Mouse (Mus musculus) neural tube, embryonic 12.5 days (tissue): ENCODE measurements around the gene Elavl3. TPM values are rescaled to one million over a fixed set of nuclear protein-coding genes. Genes with fewer than 3 reads are reported as not detected.

Source experiments
- ATAC-seq: fragments of 200-750 bp; cut with Nextera tagmentation; 2 replicates; pipeline ENCODE4 v1.8.0; 2017; ENCODE audit warnings: low read depth, mild to moderate bottlenecking, moderate TSS enrichment, moderate library complexity; ENCODE audit not compliant: low FRiP score
- H3K27ac ChIP-seq: fragments of 300-500 bp; sonication (generic); 2 replicates; pipeline ENCODE4 v1.5.1; 2016
- H3K27me3 ChIP-seq: fragments of 300-500 bp; sonication (generic); replicated peaks from 2 replicates; pipeline ENCODE4 v1.6.1; 2016; ENCODE audit warnings: mild to moderate bottlenecking
- H3K36me3 ChIP-seq: fragments of 300-500 bp; sonication (generic); 2 replicates; pipeline ENCODE4 v1.6.1; 2016; ENCODE audit warnings: mild to moderate bottlenecking
- H3K4me1 ChIP-seq: fragments of 300-500 bp; sonication (generic); 2 replicates; pipeline ENCODE4 v1.6.1; 2016
- H3K4me2 ChIP-seq: fragments of 300-500 bp; sonication (generic); replicated peaks from 2 replicates; pipeline ENCODE4 v1.6.1; 2016; ENCODE audit warnings: mild to moderate bottlenecking
- H3K4me3 ChIP-seq: fragments of 300-500 bp; sonication (generic); 2 replicates; pipeline ENCODE4 v1.5.1; 2016
- H3K9ac ChIP-seq: fragments of 300-500 bp; sonication (generic); 2 replicates; pipeline ENCODE4 v1.6.1; 2016; ENCODE audit warnings: mild to moderate bottlenecking
- H3K9me3 ChIP-seq: fragments of 300-500 bp; sonication (generic); 2 replicates; pipeline ENCODE4 v1.6.1; 2016; ENCODE audit warnings: mild to moderate bottlenecking
- WGBS: fragments of 180-500 bp; shearing (Covaris S2); methylation state at CpG from one replicate; pipeline ENCODE4 v1.1.7; 2016; 5-methylcytosine and 5-hydroxymethylcytosine counted together
- polyA plus RNA-seq: library from polyadenylated mRNA; unstranded; fragments of >200 nt; fragmentation: Nextera tagmentation; extraction: Ambion mirVana; gene quantifications from 2 replicates; pipeline ENCODE4 v1.2.1, GENCODE M21; 2016

Elavl3 gene
- polyA plus RNA-seq, 1 experiment from 2014 or later: 73.5 TPM

- Histone ChIP-seq H3K9ac (no peak overlapping the region), H3K4me2 (no peak overlapping the region), H3K4me1 (peaks cover 23% of the 10 kb centered on the region; the same call in 1 of the 2 replicates), H3K9me3 (no peaks in the 10 kb centered on the region), H3K4me3 (no peak overlapping the region), H3K27me3 (no peaks in the 10 kb centered on the region), H3K36me3 (peaks cover 79% of the 10 kb centered on the region), H3K27ac (no peak overlapping the region)
- whole genome bisulfite sequencing: 95% methylated on average over 9 of the region's 9 CpGs
- ATAC-seq: no peak
Measured at GRCm38 (mm10) chr9:22030386-22030785, 21.4 kb downstream of the Elavl3 start.

GRCm38 (mm10) chr9:22028467-22028866, 23.4 kb downstream of the Elavl3 start:
- H3K4me2 ChIP-seq: no peak overlapping the region
- H3K27me3 ChIP-seq: no peaks in the 10 kb centered on the region
- no peak overlapping the region for H3K4me3 ChIP-seq
- ATAC-seq: peak; percentile 51
- peaks cover 13% of the 10 kb centered on the region; the same call in 1 of the 2 replicates for H3K4me1 ChIP-seq
- H3K36me3 ChIP-seq: peaks cover 80% of the 10 kb centered on the region
- no peaks in the 10 kb centered on the region for H3K9me3 ChIP-seq
- no peak overlapping the region for H3K9ac ChIP-seq
- WGBS: 32% methylated on average over 7 of the region's 7 CpGs
- no peak overlapping the region for H3K27ac ChIP-seq

- Histone ChIP-seq H3K4me2 (no peak overlapping the region), H3K9ac (no peak overlapping the region), H3K9me3 (no peaks in the 10 kb centered on the region), H3K27ac (no peak overlapping the region), H3K4me1 (peaks cover 13% of the 10 kb centered on the region; the same call in 1 of the 2 replicates), H3K4me3 (no peak overlapping the region), H3K36me3 (peaks cover 63% of the 10 kb centered on the region), H3K27me3 (no peaks in the 10 kb centered on the region)
- ATAC-seq: no peak
- 56% methylated on average over 8 of the region's 8 CpGs for WGBS
Measured at GRCm38 (mm10) chr9:22024592-22024991, 27.2 kb downstream of the Elavl3 start.

GRCm38 (mm10) chr9:22017208-22017825, 34.5 kb downstream of the Elavl3 start:
- H3K4me2 ChIP-seq: no peak overlapping the region
- H3K36me3 ChIP-seq: peaks cover 57% of the 10 kb centered on the region
- peaks cover 5% of the 10 kb centered on the region; the same call in 1 of the 2 replicates for H3K4me1 ChIP-seq
- H3K9me3 ChIP-seq: no peaks in the 10 kb centered on the region
- no peak overlapping the region for H3K4me3 ChIP-seq
- H3K9ac ChIP-seq: no peak overlapping the region
- no peaks in the 10 kb centered on the region for H3K27me3 ChIP-seq
- H3K27ac ChIP-seq: no peak overlapping the region
- WGBS: 82% methylated on average over 6 of the region's 7 CpGs
- ATAC-seq: no peak

- WGBS: 67% methylated on average over 10 of the region's 10 CpGs
- H3K9ac ChIP-seq: no peak overlapping the region
- no peak overlapping the region for H3K4me3 ChIP-seq
- H3K9me3 ChIP-seq: no peaks in the 10 kb centered on the region
- H3K27me3 ChIP-seq: no peaks in the 10 kb centered on the region
- peaks cover 5% of the 10 kb centered on the region; the same call in 1 of the 2 replicates for H3K4me1 ChIP-seq
- no peak overlapping the region for H3K4me2 ChIP-seq
- no peak for ATAC-seq
- peaks cover 68% of the 10 kb centered on the region for H3K36me3 ChIP-seq
- no peak overlapping the region for H3K27ac ChIP-seq
Measured at GRCm38 (mm10) chr9:22016245-22016644, 35.6 kb downstream of the Elavl3 start.

GRCm38 (mm10) chr9:22012731-22013130, 39.1 kb downstream of the Elavl3 start:
- H3K4me3 ChIP-seq: no peak overlapping the region
- peaks cover 11% of the 10 kb centered on the region for H3K4me1 ChIP-seq
- H3K9me3 ChIP-seq: no peaks in the 10 kb centered on the region
- peak; percentile 34; the same call in 1 of the 2 replicates for ATAC-seq
- no peak overlapping the region for H3K27ac ChIP-seq
- no peak overlapping the region for H3K4me2 ChIP-seq
- H3K27me3 ChIP-seq: no peaks in the 10 kb centered on the region
- H3K9ac ChIP-seq: no peak overlapping the region
- WGBS: 91% methylated on average over 13 of the region's 13 CpGs
- H3K36me3 ChIP-seq: peaks cover 83% of the 10 kb centered on the region

GRCm38 (mm10) chr9:22011055-22011454, 40.8 kb downstream of the Elavl3 start:
- 96% methylated on average over 5 of the region's 5 CpGs for WGBS
- Histone ChIP-seq H3K9ac (no peak overlapping the region), H3K9me3 (no peaks in the 10 kb centered on the region), H3K27ac (no peak overlapping the region), H3K4me3 (no peak overlapping the region), H3K4me2 (no peak overlapping the region), H3K27me3 (no peaks in the 10 kb centered on the region), H3K4me1 (peaks cover 11% of the 10 kb centered on the region), H3K36me3 (peaks cover 88% of the 10 kb centered on the region)
- ATAC-seq: no peak; the same call in 1 of the 2 replicates

GRCm38 (mm10) chr9:22004546-22004945, 47.3 kb downstream of the Elavl3 start:
- Histone ChIP-seq H3K36me3 (peaks cover 47% of the 10 kb centered on the region), H3K27me3 (no peaks in the 10 kb centered on the region), H3K9me3 (no peaks in the 10 kb centered on the region), H3K27ac (no peak overlapping the region), H3K4me2 (peak overlapping the region; percentile 89), H3K9ac (0 out of 2 replicates have a peak overlapping the region, but pooled peaks have one; percentile 69), H3K4me3 (0 out of 2 replicates have a peak overlapping the region, but pooled peaks have one; percentile 65), H3K4me1 (peaks cover 29% of the 10 kb centered on the region)
- 95% methylated on average over 12 of the region's 12 CpGs for WGBS
- no peak for ATAC-seq

GRCm38 (mm10) chr9:22003163-22003554, 48.7 kb downstream of the Elavl3 start:
- peak overlapping the region; percentile 69 for H3K9ac ChIP-seq
- peak overlapping the region; percentile 51; the same call in 1 of the 2 replicates for H3K27ac ChIP-seq
- peaks cover 35% of the 10 kb centered on the region for H3K36me3 ChIP-seq
- no peaks in the 10 kb centered on the region for H3K9me3 ChIP-seq
- H3K4me3 ChIP-seq: peak overlapping the region; percentile 65
- WGBS: under 1% methylated on average over 18 of the region's 18 CpGs
- H3K4me2 ChIP-seq: peak overlapping the region; percentile 89
- peak; percentile 27; the same call in 1 of the 2 replicates for ATAC-seq
- H3K4me1 ChIP-seq: peaks cover 26% of the 10 kb centered on the region
- no peaks in the 10 kb centered on the region for H3K27me3 ChIP-seq

GRCm38 (mm10) chr9:22002194-22003162, 49.3 kb downstream of the Elavl3 start, which contains the start of the genes Ccdc151 and Prkcsh:
Gene Ccdc151 (minus strand): TSS chr9:22002634.
Gene Prkcsh (plus strand): TSS chr9:22002806.
- H3K4me2 ChIP-seq: peak within 1 kb of the TSS; percentile 89
- WGBS: 6% methylated on average over 57 of the region's 57 CpGs
- H3K9me3 ChIP-seq: no peaks in the 10 kb centered on the region
- peaks cover 29% of the 10 kb centered on the region for H3K36me3 ChIP-seq
- H3K9ac ChIP-seq: peak within 1 kb of the TSS; percentile 69
- H3K4me1 ChIP-seq: peaks cover 26% of the 10 kb centered on the region
- no peaks in the 10 kb centered on the region for H3K27me3 ChIP-seq
- H3K27ac ChIP-seq: peak within 1 kb of the TSS; percentile 51; the same call in 1 of the 2 replicates
- peak; percentile 99 for ATAC-seq
- peak within 1 kb of the TSS; percentile 65 for H3K4me3 ChIP-seq

GRCm38 (mm10) chr9:22001633-22002032, 50.2 kb downstream of the Elavl3 start:
- Histone ChIP-seq H3K36me3 (peaks cover 20% of the 10 kb centered on the region), H3K4me3 (no peak overlapping the region), H3K9me3 (no peaks in the 10 kb centered on the region), H3K9ac (no peak overlapping the region), H3K4me1 (peaks cover 26% of the 10 kb centered on the region), H3K4me2 (peak overlapping the region; percentile 74), H3K27ac (no peak overlapping the region), H3K27me3 (no peaks in the 10 kb centered on the region)
- 84% methylated on average over 4 of the region's 4 CpGs for WGBS
- no peak for ATAC-seq

GRCm38 (mm10) chr9:22000296-22000695, 51.5 kb downstream of the Elavl3 start:
- H3K36me3 ChIP-seq: peaks cover 7% of the 10 kb centered on the region; the same call in 1 of the 2 replicates
- H3K4me3 ChIP-seq: no peak overlapping the region
- H3K27ac ChIP-seq: no peak overlapping the region
- H3K4me2 ChIP-seq: no peak overlapping the region
- WGBS: 89% methylated on average over 6 of the region's 6 CpGs
- H3K27me3 ChIP-seq: no peaks in the 10 kb centered on the region
- H3K9me3 ChIP-seq: no peaks in the 10 kb centered on the region
- peaks cover 26% of the 10 kb centered on the region for H3K4me1 ChIP-seq
- H3K9ac ChIP-seq: no peak overlapping the region
- ATAC-seq: no peak
